In genomic region chr19:4720671-4721244, GRCm38 (mm10) we compare ENCODE assay signal across 8 mouse cellular contexts. TPM values are rescaled to one million over a fixed set of nuclear protein-coding genes. Genes with fewer than 3 reads are reported as not detected.
DNase-seq lines count a peak whose midpoint lies in the region; ATAC-seq and TF ChIP-seq lines count a peak whose summit lies in the region.

No protein-coding gene starts in this region.

- H3K4me3 ChIP-seq in layer of hippocampus, adult 2 months: no peak overlapping the region
- peak overlapping the region; percentile 26 for H3K4me3 ChIP-seq in intestine, embryonic 15.5 days (replicated peaks)
- H3K4me3 ChIP-seq in liver, embryonic 12.5 days: no peak overlapping the region

- no peak for TF ChIP-seq CTCF in layer of hippocampus, adult 2 months (conservative IDR thresholded peaks at IDR 0.05)

- WGBS in intestine, embryonic 15.5 days: 11% methylated on average over 11 of the region's 11 CpGs
- 14% methylated on average over 11 of the region's 11 CpGs for WGBS in liver, embryonic 12.5 days (ENCODE audit: insufficient replicate concordance)

- H3K4me1 ChIP-seq in intestine, embryonic 15.5 days (replicated peaks): no peaks in the 10 kb centered on the region; the same call in 1 of the 2 replicates
- H3K4me1 ChIP-seq in liver, embryonic 12.5 days: peaks cover 18% of the 10 kb centered on the region

- no peaks in the 10 kb centered on the region for H3K27me3 ChIP-seq in intestine, embryonic 15.5 days (replicated peaks)
- H3K27me3 ChIP-seq in liver, embryonic 12.5 days (replicated peaks): peaks cover 46% of the 10 kb centered on the region

- H3K9me3 ChIP-seq in intestine, embryonic 15.5 days: no peaks in the 10 kb centered on the region
- H3K9me3 ChIP-seq in liver, embryonic 12.5 days (replicated peaks): no peaks in the 10 kb centered on the region

- DNase-seq in layer of hippocampus, adult 2 months (ENCODE audit: low spot score in 2 of 2): no peak
- no peak for DNase-seq in layer of hippocampus, postnatal 25 days (ENCODE audit: extremely low spot score in 1 of 2, low spot score in 1 of 2)
- peak; percentile 92 for DNase-seq in urinary bladder, postnatal 14 days (ENCODE audit: low spot score)
- DNase-seq in natural killer cell, adult 2 months (ENCODE audit: low spot score in 2 of 2): no peak
- no peak for DNase-seq in layer of hippocampus, postnatal 14 days (ENCODE audit: low spot score in 2 of 2)
- no peak for DNase-seq in c-Kit-positive CD71-positive TER-119-positive erythroid progenitor cells, embryonic 14.5 days (ENCODE audit: low spot score)

- H3K9ac ChIP-seq in intestine, embryonic 15.5 days: peak overlapping the region; percentile 28
- H3K9ac ChIP-seq in liver, embryonic 12.5 days: no peak overlapping the region

- 0 out of 2 replicates have a peak overlapping the region, but pooled peaks have one; percentile 33 for H3K27ac ChIP-seq in layer of hippocampus, adult 2 months
- 0 out of 2 replicates have a peak overlapping the region, but pooled peaks have one; percentile 33 for H3K27ac ChIP-seq in intestine, embryonic 15.5 days
- H3K27ac ChIP-seq in liver, embryonic 12.5 days: no peak overlapping the region

- no peaks in the 10 kb centered on the region for H3K36me3 ChIP-seq in intestine, embryonic 15.5 days
- no peaks in the 10 kb centered on the region for H3K36me3 ChIP-seq in liver, embryonic 12.5 days

- ATAC-seq in intestine, embryonic 15.5 days: peak; percentile 91
- ATAC-seq in liver, embryonic 12.5 days: no peak

- H3K4me2 ChIP-seq in intestine, embryonic 15.5 days (replicated peaks): peak overlapping the region; percentile 50
- peak overlapping the region; percentile 13; the same call in 1 of the 2 replicates for H3K4me2 ChIP-seq in liver, embryonic 12.5 days

RNA-seq across cellular contexts. Expression of gene Sptbn2, which starts 9.8 kb away (rescaled TPM):
- total RNA-seq in layer of hippocampus, adult 2 months (2021): 100 to 1,000 TPM; 588 to 591 TPM
- total RNA-seq in layer of hippocampus, postnatal 25 days (2021): 100 to 1,000 TPM; 615 to 659 TPM
- polyA plus RNA-seq in intestine, embryonic 15.5 days (2015; fragmentation: Nextera tagmentation; extraction: Ambion mirVana): 1.4 and 1.7 TPM in 2 replicates
- polyA plus RNA-seq in liver, embryonic 12.5 days (2016; fragmentation: Nextera tagmentation; extraction: Ambion mirVana): 0.14 and 0.30 TPM in 2 replicates
- total RNA-seq in layer of hippocampus, postnatal 14 days (2021): 100 to 1,000 TPM; 663 to 667 TPM

RNA-seq across cellular contexts. Expression of gene Gm960, which starts 22.3 kb away (rescaled TPM):
- 1 to 10 TPM; 1.2 to 2.5 TPM for total RNA-seq in layer of hippocampus, adult 2 months (2021)
- total RNA-seq in layer of hippocampus, postnatal 25 days (2021): 1 to 10 TPM; 1.1 to 2.5 TPM
- polyA plus RNA-seq in intestine, embryonic 15.5 days (2015; fragmentation: Nextera tagmentation; extraction: Ambion mirVana): 1.4 and 2.7 TPM in 2 replicates
- polyA plus RNA-seq in liver, embryonic 12.5 days (2016; fragmentation: Nextera tagmentation; extraction: Ambion mirVana): 0.43 and 1.1 TPM in 2 replicates
- total RNA-seq in layer of hippocampus, postnatal 14 days (2021): 1 to 10 TPM; 1.9 to 2.1 TPM

RNA-seq across cellular contexts. Expression of gene Rbm4b, which starts 35.5 kb away (rescaled TPM):
- 10 to 100 TPM; 16.8 to 17.9 TPM for total RNA-seq in layer of hippocampus, adult 2 months (2021)
- total RNA-seq in layer of hippocampus, postnatal 25 days (2021): 10 to 100 TPM; 18.2 to 18.8 TPM
- polyA plus RNA-seq in intestine, embryonic 15.5 days (2015; fragmentation: Nextera tagmentation; extraction: Ambion mirVana): 47.1 and 47.4 TPM in 2 replicates
- polyA plus RNA-seq in liver, embryonic 12.5 days (2016; fragmentation: Nextera tagmentation; extraction: Ambion mirVana): 22.7 and 24.0 TPM in 2 replicates
- total RNA-seq in layer of hippocampus, postnatal 14 days (2021): 10 to 100 TPM; 14.3 to 14.4 TPM
